Mouse (Mus musculus) intestine, embryonic 14.5 days (tissue): ENCODE data around the gene Serpinh1. TPM values are rescaled to one million over a fixed set of nuclear protein-coding genes. Genes with fewer than 3 reads are reported as not detected.

Experiments
- ATAC-seq: fragments of 200-750 bp; cut with Nextera tagmentation; replicated peaks from 2 replicates; pipeline ENCODE4 v1.8.0; 2017; ENCODE audit warnings: low read depth, moderate number of reproducible peaks, moderate TSS enrichment, moderate library complexity; ENCODE audit not compliant: low FRiP score, low TSS enrichment
- DNase-seq: peaks from one replicate; pipeline ENCODE4 v3.0.0-alpha.2; 2018; ENCODE audit warnings: low spot score
- H3K27ac ChIP-seq: fragments of 300-500 bp; sonication (generic); 2 replicates; pipeline ENCODE4 v1.5.1; 2014; ENCODE audit warnings: low read depth, mild to moderate bottlenecking, control low read depth
- H3K27me3 ChIP-seq: fragments of 300-500 bp; sonication (generic); replicated peaks from 2 replicates; pipeline ENCODE4 v1.6.1; 2014; ENCODE audit warnings: low read length, control low read depth; ENCODE audit not compliant: control insufficient read depth, insufficient read depth
- H3K36me3 ChIP-seq: fragments of 300-500 bp; sonication (generic); 2 replicates; pipeline ENCODE4 v1.6.1; 2014; ENCODE audit warnings: low read length, control low read depth; ENCODE audit not compliant: control insufficient read depth, insufficient read depth
- H3K4me1 ChIP-seq: fragments of 300-500 bp; sonication (generic); replicated peaks from 2 replicates; pipeline ENCODE4 v1.6.1; 2014; ENCODE audit warnings: low read length, control low read depth, mixed read lengths; ENCODE audit not compliant: control insufficient read depth, insufficient read depth
- H3K4me2 ChIP-seq: fragments of 300-500 bp; sonication (generic); 2 replicates; pipeline ENCODE4 v1.6.1; 2014; ENCODE audit warnings: low read length
- H3K4me3 ChIP-seq: fragments of 300-500 bp; sonication (generic); 2 replicates; pipeline ENCODE4 v1.5.1; 2014; ENCODE audit warnings: low read depth, low read length, control low read depth, mixed read lengths
- H3K9ac ChIP-seq: fragments of 300-500 bp; sonication (generic); 2 replicates; pipeline ENCODE4 v1.6.1; 2014; ENCODE audit warnings: mild to moderate bottlenecking, low read length
- H3K9me3 ChIP-seq: fragments of 300-500 bp; sonication (generic); 2 replicates; pipeline ENCODE4 v1.6.1; 2016; ENCODE audit warnings: low read length, control low read depth; ENCODE audit not compliant: control insufficient read depth
- whole genome bisulfite sequencing: fragments of 180-500 bp; shearing (Covaris S2); extraction: QIAGEN DNeasy Blood & Tissue Kit; methylation state at CpG from one replicate; pipeline ENCODE4 v1.1.7; 2014; 5-methylcytosine and 5-hydroxymethylcytosine counted together
- polyA plus RNA-seq: library from polyadenylated mRNA; unstranded; fragments of >200 nt; fragmentation: Nextera tagmentation; extraction: Ambion mirVana; gene quantifications from 2 replicates; pipeline ENCODE4 v1.2.1, GENCODE M21; 2014

The Serpinh1 gene
- 417 and 502 TPM in 2 replicates for polyA plus RNA-seq

DNA sequence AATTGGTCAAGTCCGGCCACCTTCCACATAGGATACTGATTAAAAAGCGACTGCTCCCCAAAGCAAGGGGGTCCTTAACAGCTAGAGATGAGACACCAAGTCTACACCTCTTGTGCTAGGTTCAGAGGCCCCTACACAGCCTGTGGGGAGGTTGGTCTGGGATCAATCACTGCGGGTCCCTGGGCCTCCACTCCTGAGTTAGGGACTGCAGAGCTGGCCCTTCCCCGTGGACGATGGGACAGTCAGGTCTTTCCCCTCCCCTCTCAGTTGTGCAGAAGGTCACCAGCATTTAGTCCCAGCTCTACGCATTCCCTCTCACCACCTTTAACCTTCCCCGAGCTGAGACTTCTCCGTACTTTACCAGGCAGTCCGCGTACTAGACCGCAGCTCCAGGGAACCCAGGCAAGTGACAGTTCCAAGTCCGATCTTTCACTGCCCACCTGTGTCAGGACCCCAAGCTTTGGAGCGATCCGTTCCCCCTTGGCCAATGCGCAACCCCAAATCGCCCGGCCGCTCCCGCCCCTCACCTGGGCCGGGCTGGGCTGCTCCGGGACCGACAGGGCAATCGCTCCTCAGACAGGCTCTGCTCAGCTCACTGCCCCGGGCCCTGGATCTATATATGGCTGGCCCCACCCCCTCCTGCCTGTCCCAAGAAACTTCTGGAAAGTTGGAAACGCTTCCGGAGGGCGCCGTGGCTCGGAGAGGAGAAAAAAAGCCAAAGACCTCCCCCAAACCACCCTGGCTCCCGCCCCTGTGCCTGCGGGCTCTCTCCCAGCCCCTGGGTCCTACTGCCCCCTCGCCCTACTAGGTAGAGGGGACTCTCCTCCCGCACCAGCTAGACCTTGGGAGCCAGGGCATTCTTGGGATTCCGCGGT, at the start of gene Serpinh1:
Serpinh1 (minus strand) TSS at position 714 of the 875 bp plus-strand sequence.
- Histone ChIP-seq H3K27me3 (no peaks in the 10 kb centered on the region), H3K4me1 (peaks cover 53% of the 10 kb centered on the region), H3K4me2 (peak within 1 kb of the TSS; percentile 86), H3K9me3 (no peaks in the 10 kb centered on the region), H3K36me3 (peaks cover 21% of the 10 kb centered on the region), H3K9ac (peak within 1 kb of the TSS; percentile 89), H3K27ac (peak within 1 kb of the TSS; percentile 88), H3K4me3 (peak within 1 kb of the TSS; percentile 67)
- peak; percentile 91 for DNase-seq
- WGBS = under 1% methylated on average over 35 of the region's 35 CpGs
- peak; percentile 83 for ATAC-seq

DNA sequence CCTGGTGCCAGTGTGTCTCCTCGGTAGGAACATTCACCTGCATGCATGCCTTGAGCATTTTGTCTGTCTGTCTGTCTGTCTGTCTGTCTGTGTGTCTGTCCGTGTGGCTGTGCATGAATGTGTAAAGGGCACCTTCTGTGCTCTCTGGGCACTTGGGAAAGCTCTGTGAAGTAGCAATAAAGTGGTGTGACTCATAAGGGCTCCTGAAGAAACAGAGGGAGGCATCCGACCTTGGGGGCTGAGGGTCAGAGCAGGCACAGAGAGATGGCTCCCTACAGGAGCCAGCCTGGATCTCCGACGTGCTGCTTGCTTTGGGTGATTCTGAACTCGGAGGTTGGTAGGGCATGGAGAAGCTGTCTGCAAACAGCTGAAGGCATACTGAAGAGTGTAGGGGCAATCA, 49.4 kb upstream of the Serpinh1 start:
- H3K4me1 ChIP-seq = peaks cover 14% of the 10 kb centered on the region
- no peak overlapping the region for H3K27ac ChIP-seq
- ATAC-seq = no peak
- H3K9me3 ChIP-seq = no peaks in the 10 kb centered on the region
- no peak overlapping the region for H3K4me2 ChIP-seq
- 70% methylated on average over 6 of the region's 6 CpGs for WGBS
- H3K36me3 ChIP-seq = no peaks in the 10 kb centered on the region
- H3K9ac ChIP-seq = no peak overlapping the region
- no peak overlapping the region for H3K4me3 ChIP-seq
- H3K27me3 ChIP-seq = no peaks in the 10 kb centered on the region
- no peak for DNase-seq

DNA sequence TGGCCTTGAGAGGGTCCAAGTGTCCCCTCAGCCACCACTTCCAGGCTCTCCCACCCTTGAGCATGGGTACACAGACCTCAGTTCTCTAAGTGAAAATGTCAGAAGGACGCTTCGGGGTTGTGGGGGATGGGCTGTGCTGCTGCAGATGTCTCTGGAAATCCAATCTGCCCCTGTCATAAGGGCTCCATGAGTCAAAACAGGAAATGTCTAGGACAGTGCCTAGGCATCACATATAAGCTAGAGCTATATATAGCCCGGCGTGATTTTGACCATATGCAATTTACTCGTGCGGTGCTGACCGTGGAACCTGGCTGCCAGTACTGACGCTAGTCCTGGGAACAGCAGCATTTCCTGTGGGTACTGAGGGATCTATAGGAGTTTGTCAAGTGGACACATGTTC, 48.3 kb upstream of the Serpinh1 start:
- no peak for DNase-seq
- Histone ChIP-seq H3K4me1 (peaks cover 18% of the 10 kb centered on the region), H3K4me3 (no peak overlapping the region), H3K36me3 (no peaks in the 10 kb centered on the region), H3K9me3 (no peaks in the 10 kb centered on the region), H3K4me2 (no peak overlapping the region), H3K27me3 (no peaks in the 10 kb centered on the region), H3K9ac (no peak overlapping the region), H3K27ac (no peak overlapping the region)
- ATAC-seq = 0 out of 2 replicates have a peak, but pooled peaks have one; percentile 25
- 48% methylated on average over 8 of the region's 8 CpGs for WGBS

DNA sequence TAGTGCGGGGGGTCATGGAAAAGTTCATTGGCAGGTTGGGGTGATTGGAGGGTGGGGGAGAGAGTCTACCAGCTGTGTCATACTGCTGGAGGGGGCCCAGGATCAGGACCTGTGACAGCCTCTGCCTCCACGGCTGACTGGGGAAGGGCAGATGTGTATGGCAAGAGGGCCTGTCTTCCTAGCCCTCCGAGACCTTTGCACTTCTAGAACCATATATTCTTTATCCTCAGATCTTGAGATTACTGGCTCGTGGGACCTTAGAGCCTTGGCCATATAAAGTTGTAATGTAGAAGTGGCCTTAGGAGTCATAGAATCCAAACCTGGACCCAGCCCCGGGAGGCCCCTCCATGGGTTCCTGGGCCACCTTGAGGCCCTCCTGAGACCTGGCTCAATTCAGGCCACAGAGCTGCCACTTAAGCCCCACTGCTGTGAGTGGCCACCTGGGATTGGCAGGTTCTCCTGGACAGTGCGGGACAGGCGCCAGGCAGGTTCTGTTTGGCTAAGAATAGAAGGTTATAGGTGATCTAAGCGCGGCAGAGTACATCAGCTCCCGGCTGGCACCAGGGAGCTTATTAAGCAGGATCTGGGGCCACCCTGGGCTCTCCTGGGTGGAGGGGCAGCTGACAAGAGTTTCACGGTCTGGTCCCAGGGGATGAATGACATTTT, 44.1 kb upstream of the Serpinh1 start:
- ATAC-seq (no peak), DNase-seq (no peak)
- peaks cover 3% of the 10 kb centered on the region; the same call in 1 of the 2 replicates for H3K36me3 ChIP-seq
- no peaks in the 10 kb centered on the region for H3K9me3 ChIP-seq
- H3K27me3 ChIP-seq = no peaks in the 10 kb centered on the region
- no peak overlapping the region for H3K4me3 ChIP-seq
- peaks cover 15% of the 10 kb centered on the region for H3K4me1 ChIP-seq
- WGBS = 73% methylated on average over 11 of the region's 11 CpGs
- no peak overlapping the region for H3K4me2 ChIP-seq
- H3K9ac ChIP-seq = no peak overlapping the region
- no peak overlapping the region for H3K27ac ChIP-seq

DNA sequence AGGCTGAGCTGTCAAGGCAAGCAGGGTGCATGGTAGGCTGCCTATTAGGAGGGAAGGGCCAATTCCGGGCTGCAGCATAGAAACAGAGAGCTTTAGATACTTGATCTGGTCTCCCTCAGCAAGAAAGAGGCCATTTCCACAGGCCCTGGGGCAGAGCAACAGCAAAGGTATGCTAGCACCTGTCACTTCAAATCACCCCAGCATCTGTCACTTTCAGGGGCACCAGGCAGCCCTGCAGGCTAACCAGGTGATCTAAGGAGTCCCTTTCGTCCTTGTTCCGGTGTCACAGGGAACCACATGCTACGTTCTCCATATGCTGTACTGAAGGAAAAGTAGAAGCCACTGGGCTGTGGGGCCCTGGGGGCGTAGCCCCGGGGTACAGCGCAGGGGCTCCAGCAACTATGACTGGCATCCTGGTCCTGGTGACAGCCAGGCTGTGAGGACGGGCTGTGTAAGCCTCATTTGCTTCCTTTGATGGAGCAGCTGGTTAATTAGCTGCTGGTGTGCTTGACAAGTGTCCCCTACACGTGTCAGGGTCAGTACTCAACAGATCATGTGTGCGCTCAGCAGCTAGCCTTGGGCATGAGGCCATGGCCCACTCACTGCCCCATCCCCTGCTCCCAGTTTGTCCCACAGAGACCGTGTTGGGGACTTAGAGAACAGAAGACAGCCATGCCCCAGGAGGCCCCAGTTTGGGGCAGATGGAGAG, 43.0 kb upstream of the Serpinh1 start:
- WGBS = 84% methylated on average over 11 of the region's 11 CpGs
- Histone ChIP-seq H3K4me1 (peaks cover 12% of the 10 kb centered on the region), H3K27me3 (no peaks in the 10 kb centered on the region), H3K9ac (no peak overlapping the region), H3K27ac (no peak overlapping the region), H3K4me3 (no peak overlapping the region), H3K9me3 (no peaks in the 10 kb centered on the region), H3K36me3 (peaks cover 3% of the 10 kb centered on the region; the same call in 1 of the 2 replicates), H3K4me2 (no peak overlapping the region)
- DNase-seq = no peak
- no peak for ATAC-seq

DNA sequence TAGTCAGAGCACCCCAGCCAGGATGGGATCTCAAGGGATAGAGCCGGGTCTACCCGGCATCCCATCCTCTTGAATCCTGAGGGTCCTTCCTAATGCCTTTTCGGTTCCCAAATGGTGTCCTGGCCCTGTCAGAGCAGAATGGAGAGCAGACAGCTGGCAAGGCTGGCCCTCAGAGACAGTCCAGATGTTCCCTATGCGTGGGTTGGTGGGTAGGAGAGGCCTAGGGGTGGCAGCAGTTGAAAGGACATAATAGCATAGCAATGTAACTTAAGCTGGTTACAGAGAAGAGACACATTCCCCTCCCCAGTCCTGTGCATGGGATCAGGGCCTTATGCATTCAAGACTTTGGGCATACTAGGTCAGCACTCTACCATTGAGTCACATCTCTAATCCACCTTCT, 42.3 kb upstream of the Serpinh1 start:
- H3K9me3 ChIP-seq = no peaks in the 10 kb centered on the region
- no peak overlapping the region for H3K9ac ChIP-seq
- ATAC-seq (no peak), DNase-seq (no peak)
- H3K27ac ChIP-seq = no peak overlapping the region
- H3K4me1 ChIP-seq = peaks cover 12% of the 10 kb centered on the region; the same call in 1 of the 2 replicates
- H3K4me2 ChIP-seq = no peak overlapping the region
- H3K27me3 ChIP-seq = no peaks in the 10 kb centered on the region
- no peak overlapping the region for H3K4me3 ChIP-seq
- peaks cover 3% of the 10 kb centered on the region; the same call in 1 of the 2 replicates for H3K36me3 ChIP-seq
- 85% methylated on average over 4 of the region's 4 CpGs for WGBS

DNA sequence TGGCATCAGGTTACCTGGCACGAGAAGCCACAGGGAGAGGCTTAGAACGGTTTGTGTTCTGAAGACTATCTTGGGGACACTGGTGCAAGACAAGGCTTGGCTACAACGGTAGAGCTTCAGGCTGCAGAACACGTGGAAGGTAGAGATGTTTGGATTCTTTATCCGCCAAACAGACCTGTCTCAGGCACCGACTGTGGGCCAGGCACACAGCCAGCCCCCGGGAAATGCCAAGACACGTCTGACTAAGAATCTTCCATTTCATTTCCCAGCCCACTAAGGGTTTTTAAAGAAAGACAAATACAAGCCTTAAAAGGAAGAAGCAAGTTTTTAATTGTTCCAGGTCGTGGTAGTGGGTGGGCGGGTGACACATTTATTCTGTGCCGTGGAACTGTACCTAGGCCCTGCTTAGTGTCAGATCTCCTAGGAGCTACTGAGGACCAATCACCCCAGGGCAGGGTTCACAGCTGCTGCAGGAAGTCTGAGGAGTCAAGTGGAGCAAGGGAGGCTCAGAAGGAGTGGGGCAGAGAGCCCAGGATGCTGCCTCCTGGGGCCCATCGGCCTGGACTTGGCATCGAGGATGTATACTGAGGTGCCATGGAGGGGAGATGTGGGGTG, 40.8 kb upstream of the Serpinh1 start:
- no peak overlapping the region; the same call in 1 of the 2 replicates for H3K27ac ChIP-seq
- WGBS = 60% methylated on average over 13 of the region's 13 CpGs
- ATAC-seq = no peak

DNA sequence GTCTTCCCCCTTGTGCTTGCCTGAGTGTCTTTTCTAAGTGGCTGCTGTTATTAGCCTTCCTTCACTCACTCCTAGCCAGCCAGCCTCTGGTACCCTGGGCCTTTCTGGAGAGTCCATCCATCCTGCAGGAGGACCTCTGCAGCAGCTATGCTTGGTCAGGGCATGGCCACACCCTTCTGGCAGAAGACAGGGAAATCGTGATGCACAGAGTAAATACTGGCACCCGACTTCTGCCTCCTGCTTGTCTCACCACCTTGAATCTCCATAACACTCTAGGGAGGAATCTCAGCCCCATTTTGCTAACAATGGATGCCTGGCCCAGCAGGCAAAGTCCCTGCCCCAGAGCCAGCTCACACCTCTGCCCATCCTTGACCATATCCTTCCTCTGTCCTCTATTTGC, 39.7 kb upstream of the Serpinh1 start:
- no peak overlapping the region for H3K4me3 ChIP-seq
- ATAC-seq = no peak
- H3K4me2 ChIP-seq = no peak overlapping the region
- DNase-seq = no peak
- H3K9ac ChIP-seq = no peak overlapping the region
- peaks cover 15% of the 10 kb centered on the region; the same call in 1 of the 2 replicates for H3K4me1 ChIP-seq
- WGBS = 57% methylated on average over 2 of the region's 2 CpGs
- H3K9me3 ChIP-seq = no peaks in the 10 kb centered on the region
- H3K27me3 ChIP-seq = no peaks in the 10 kb centered on the region
- H3K27ac ChIP-seq = no peak overlapping the region
- H3K36me3 ChIP-seq = peaks cover 3% of the 10 kb centered on the region; the same call in 1 of the 2 replicates

More for the DNA sequence above, 40.8 kb upstream of the Serpinh1 start:
- peaks cover 3% of the 10 kb centered on the region; the same call in 1 of the 2 replicates for H3K36me3 ChIP-seq
- no peak overlapping the region for H3K4me3 ChIP-seq
- no peak overlapping the region for H3K9ac ChIP-seq
- peaks cover 15% of the 10 kb centered on the region; the same call in 1 of the 2 replicates for H3K4me1 ChIP-seq
- H3K9me3 ChIP-seq = no peaks in the 10 kb centered on the region
- no peak overlapping the region for H3K4me2 ChIP-seq
- H3K27me3 ChIP-seq = no peaks in the 10 kb centered on the region
- DNase-seq = no peak
